Mouse (Mus musculus) megakaryocyte, embryonic 14.5 days (primary cell): ENCODE data around the gene Aldh3b3.

ENCODE experiments used
- FLI1 ChIP-seq: IDR thresholded peaks from 2 replicates; pipeline ENCODE4 v1.6.1; 2012; ENCODE audit warnings: low read length, inconsistent platforms, mixed read lengths
- GATA1 ChIP-seq: IDR thresholded peaks from 3 replicates; pipeline ENCODE4 v1.6.1; 2012; ENCODE audit warnings: mixed read lengths, low read length, inconsistent platforms, borderline replicate concordance

GRCm38 (mm10) chr19:3925859-3926258 lies 32.6 kb upstream of the Aldh3b3 start:
- TF ChIP-seq GATA1 = no peak
- no peak for TF ChIP-seq FLI1
